Comparison of ENCODE assay signal across 19 mouse cellular contexts in genomic region chr6:5159385-5159791, GRCm38 (mm10). TPM values are rescaled to one million over a fixed set of nuclear protein-coding genes. Genes with fewer than 3 reads are reported as not detected.
DNase-seq lines count a peak whose midpoint lies in the region; ATAC-seq and TF ChIP-seq lines count a peak whose summit lies in the region.
"Had no signal": no experiment of that assay in that cellular context is flagged by ENCODE, and none has a peak within 500 bp of the region (broad histone marks: within the 10 kb centered on the region; RNA-seq: fewer than 3 reads in every experiment).

No protein-coding gene starts in this region.

- H3K79me2 ChIP-seq in macrophage (ENCODE audit: inconsistent target) = no peaks in the 10 kb centered on the region

- H3K4me1 ChIP-seq in kidney, embryonic 15.5 days = no peaks in the 10 kb centered on the region
- H3K4me1 ChIP-seq in kidney, embryonic 14.5 days (ENCODE audit: control insufficient read depth, insufficient read depth, low read length) = no peaks in the 10 kb centered on the region
- no peaks in the 10 kb centered on the region for H3K4me1 ChIP-seq in lung, embryonic 16.5 days (replicated peaks; ENCODE audit: control insufficient read depth, insufficient read depth, low read length)
- H3K4me1 ChIP-seq in heart, postnatal 0 days (ENCODE audit: control insufficient read depth, insufficient read depth) = peaks cover 22% of the 10 kb centered on the region
- H3K4me1 ChIP-seq in hindbrain, embryonic 13.5 days (replicated peaks) = no peaks in the 10 kb centered on the region
- H3K4me1 ChIP-seq: forebrain, embryonic 13.5 days; midbrain, embryonic 12.5 days had no signal

- ATAC-seq in kidney, embryonic 15.5 days (replicated peaks; ENCODE audit: low FRiP score) = 0 out of 2 replicates have a peak, but pooled peaks have one; percentile 30
- ATAC-seq in kidney, embryonic 14.5 days (ENCODE audit: low FRiP score, low TSS enrichment) = no peak
- peak; percentile 65 for ATAC-seq in lung, embryonic 16.5 days (ENCODE audit: low read depth)
- ATAC-seq in heart, postnatal 0 days (ENCODE audit: insufficient read depth, low read depth) = peak; percentile 33
- ATAC-seq in hindbrain, embryonic 13.5 days (ENCODE audit: low FRiP score) = no peak
- ATAC-seq: CD4-positive, CD25-positive, alpha-beta regulatory T cell, adult 4 months; forebrain, embryonic 13.5 days; hindbrain, embryonic 16.5 days; intestine, postnatal 0 days had no signal

- DNase-seq in lung, adult 18-20 months = no peak
- peak; percentile 43 for DNase-seq in heart, postnatal 0 days (ENCODE audit: low spot score)
- DNase-seq: cerebellum, postnatal 10 days; gastrocnemius, postnatal 25 days; right cerebral cortex, postnatal 14 days had no signal

- no peaks in the 10 kb centered on the region for H3K9me3 ChIP-seq in kidney, embryonic 15.5 days (replicated peaks)
- no peaks in the 10 kb centered on the region for H3K9me3 ChIP-seq in kidney, embryonic 14.5 days (ENCODE audit: control insufficient read depth, low read length)
- no peaks in the 10 kb centered on the region for H3K9me3 ChIP-seq in lung, embryonic 16.5 days (ENCODE audit: control insufficient read depth, low read length)
- no peaks in the 10 kb centered on the region for H3K9me3 ChIP-seq in heart, postnatal 0 days (replicated peaks; ENCODE audit: control insufficient read depth, low read length)
- H3K9me3 ChIP-seq in hindbrain, embryonic 13.5 days = no peaks in the 10 kb centered on the region
- H3K9me3 ChIP-seq: forebrain, embryonic 13.5 days; midbrain, embryonic 12.5 days had no signal

- no peak overlapping the region for H3K9ac ChIP-seq in kidney, embryonic 15.5 days
- H3K9ac ChIP-seq in kidney, embryonic 14.5 days (ENCODE audit: low read depth, low read length) = no peak overlapping the region
- no peak overlapping the region for H3K9ac ChIP-seq in lung, embryonic 16.5 days (ENCODE audit: low read length)
- no peak overlapping the region for H3K9ac ChIP-seq in heart, postnatal 0 days (replicated peaks; ENCODE audit: low read depth, low read length)
- no peak overlapping the region for H3K9ac ChIP-seq in hindbrain, embryonic 13.5 days
- H3K9ac ChIP-seq: forebrain, embryonic 13.5 days; midbrain, embryonic 12.5 days had no signal

- H3K27me3 ChIP-seq in kidney, embryonic 15.5 days = no peaks in the 10 kb centered on the region
- no peaks in the 10 kb centered on the region for H3K27me3 ChIP-seq in kidney, embryonic 14.5 days (ENCODE audit: control insufficient read depth, insufficient read depth, low read length)
- no peaks in the 10 kb centered on the region for H3K27me3 ChIP-seq in lung, embryonic 16.5 days (ENCODE audit: control insufficient read depth, insufficient read depth, low read depth, low read length)
- H3K27me3 ChIP-seq in heart, postnatal 0 days (ENCODE audit: control insufficient read depth, insufficient read depth, low read length) = no peaks in the 10 kb centered on the region
- H3K27me3 ChIP-seq in hindbrain, embryonic 13.5 days = no peaks in the 10 kb centered on the region
- H3K27me3 ChIP-seq: forebrain, embryonic 13.5 days; midbrain, embryonic 12.5 days had no signal

- WGBS in kidney, embryonic 15.5 days = 74% methylated on average over 7 of the region's 7 CpGs
- 82% methylated on average over 7 of the region's 7 CpGs for whole genome bisulfite sequencing in kidney, embryonic 14.5 days
- WGBS in lung, embryonic 16.5 days = 72% methylated on average over 7 of the region's 7 CpGs
- WGBS in heart, postnatal 0 days = 62% methylated on average over 7 of the region's 7 CpGs
- 19% methylated on average over 7 of the region's 7 CpGs for WGBS in macrophage (ENCODE audit: missing documents)
- 87% methylated on average over 7 of the region's 7 CpGs for WGBS in hindbrain, embryonic 13.5 days

- H3K4me2 ChIP-seq in kidney, embryonic 15.5 days = no peak overlapping the region
- no peak overlapping the region for H3K4me2 ChIP-seq in kidney, embryonic 14.5 days (replicated peaks; ENCODE audit: low read depth, low read length)
- no peak overlapping the region for H3K4me2 ChIP-seq in lung, embryonic 16.5 days (ENCODE audit: low read depth, low read length)
- no peak overlapping the region for H3K4me2 ChIP-seq in heart, postnatal 0 days (ENCODE audit: low read depth, low read length)
- H3K4me2 ChIP-seq in hindbrain, embryonic 13.5 days = no peak overlapping the region
- H3K4me2 ChIP-seq: forebrain, embryonic 13.5 days; midbrain, embryonic 12.5 days had no signal

- peaks cover 30% of the 10 kb centered on the region for H3K36me3 ChIP-seq in kidney, embryonic 15.5 days
- peaks cover 9% of the 10 kb centered on the region; the same call in 1 of the 2 replicates for H3K36me3 ChIP-seq in kidney, embryonic 14.5 days (ENCODE audit: control insufficient read depth, insufficient read depth, low read length)
- no peaks in the 10 kb centered on the region for H3K36me3 ChIP-seq in lung, embryonic 16.5 days (ENCODE audit: control insufficient read depth, insufficient read depth, low read length)
- H3K36me3 ChIP-seq in heart, postnatal 0 days (replicated peaks; ENCODE audit: control insufficient read depth, insufficient read depth, low read length) = 0 out of 2 replicates have a peak, but pooled peaks cover 5% of the 10 kb centered on the region
- no peaks in the 10 kb centered on the region for H3K36me3 ChIP-seq in macrophage (ENCODE audit: inconsistent target)
- H3K36me3 ChIP-seq in hindbrain, embryonic 13.5 days = peaks cover 45% of the 10 kb centered on the region

- TF ChIP-seq EP300 in heart, postnatal 0 days (IDR thresholded peaks at IDR 0.05; ENCODE audit: low read depth) = peak; percentile 83

- TF ChIP-seq CTCF in heart, postnatal 0 days (IDR thresholded peaks at IDR 0.05; ENCODE audit: low read depth) = no peak

- H3K27ac ChIP-seq in kidney, embryonic 15.5 days = no peak overlapping the region
- no peak overlapping the region for H3K27ac ChIP-seq in kidney, embryonic 14.5 days (ENCODE audit: low read depth, low read length)
- H3K27ac ChIP-seq in lung, embryonic 16.5 days (ENCODE audit: low read length) = no peak overlapping the region
- peak overlapping the region; percentile 63 for H3K27ac ChIP-seq in heart, postnatal 0 days (ENCODE audit: low read depth)
- peak overlapping the region; percentile 62 for H3K27ac ChIP-seq in macrophage
- H3K27ac ChIP-seq in hindbrain, embryonic 13.5 days = no peak overlapping the region
- H3K27ac ChIP-seq: forebrain, embryonic 13.5 days; layer of hippocampus, adult 2 months; midbrain, embryonic 12.5 days had no signal

- H3K4me3 ChIP-seq in kidney, embryonic 15.5 days (replicated peaks) = no peak overlapping the region
- H3K4me3 ChIP-seq in kidney, embryonic 14.5 days (ENCODE audit: low read length) = no peak overlapping the region
- no peak overlapping the region for H3K4me3 ChIP-seq in lung, embryonic 16.5 days (ENCODE audit: low read length)
- H3K4me3 ChIP-seq in heart, postnatal 0 days (ENCODE audit: low read depth, low read length) = no peak overlapping the region
- H3K4me3 ChIP-seq in macrophage (ENCODE audit: inconsistent target) = no peak overlapping the region
- no peak overlapping the region for H3K4me3 ChIP-seq in hindbrain, embryonic 13.5 days
- H3K4me3 ChIP-seq: forebrain, embryonic 13.5 days; layer of hippocampus, adult 2 months; midbrain, embryonic 12.5 days had no signal

RNA-seq across cellular contexts. Expression of gene Pon1, which starts 34.4 kb away (rescaled TPM):
- not detected in 2 replicates for polyA plus RNA-seq in kidney, embryonic 15.5 days (2015; fragmentation: Nextera tagmentation; extraction: Ambion mirVana)
- polyA plus RNA-seq in kidney, embryonic 14.5 days (2014; fragmentation: Nextera tagmentation; extraction: Ambion mirVana) = 0.37 TPM in 1 of 2 replicates, not detected in the other
- 0.18 and 0.64 TPM in 2 replicates for polyA plus RNA-seq in lung, embryonic 16.5 days (2015; fragmentation: Nextera tagmentation; extraction: Ambion mirVana)
- total RNA-seq in heart, postnatal 0 days (2014; rRNA removed; ENCODE audit: low replicate concordance) = not detected in 2 replicates
- 0.10 TPM in 1 of 2 replicates, not detected in the other for polyA plus RNA-seq in heart, postnatal 0 days (2015; fragmentation: Nextera tagmentation; extraction: Ambion mirVana)
- not detected for total RNA-seq in macrophage (2018; cell fraction: chromatin; rRNA removed)
- not detected for total RNA-seq in macrophage (2018; cell fraction: cytosol; rRNA removed)
- total RNA-seq in macrophage (2018; cell fraction: nucleus; rRNA removed) = under 1 TPM in 2 of 26 experiments, not detected in 24; 0.36 to 0.62 TPM
- polyA plus RNA-seq in macrophage (2018) = not detected in 3 replicates
- polyA plus RNA-seq in hindbrain, embryonic 13.5 days (2015; fragmentation: Nextera tagmentation; extraction: Ambion mirVana) = 0.13 and 0.17 TPM in 2 replicates
- total RNA-seq: layer of hippocampus, adult 2 months; left cerebral cortex, postnatal 36 days had no signal
- polyA plus RNA-seq: CD4-positive, CD25-positive, alpha-beta regulatory T cell, adult 4 months; forebrain, embryonic 13.5 days; heart, embryonic 14.5 days; intestine, postnatal 0 days; midbrain, embryonic 12.5 days; neural tube, embryonic 14.5 days had no signal

Comparison
In these comparisons a context has a peak if more than half of its experiments do, and no peak if none do; other contexts are left out.
1. ATAC-seq: peak in kidney, embryonic 15.5 days (single experiment), lung, embryonic 16.5 days (single experiment) and heart, postnatal 0 days (single experiment); none in kidney, embryonic 14.5 days (single experiment) and hindbrain, embryonic 13.5 days (single experiment).
2. H3K27ac ChIP-seq: peak in heart, postnatal 0 days (single experiment) and macrophage (single experiment); none in kidney, embryonic 15.5 days (single experiment), kidney, embryonic 14.5 days (single experiment), lung, embryonic 16.5 days (single experiment) and hindbrain, embryonic 13.5 days (single experiment).